Mouse (Mus musculus): ENCODE results near the gene Gbp9. TPM values are rescaled to one million over a fixed set of nuclear protein-coding genes. Genes with fewer than 3 reads are reported as not detected.

Gene Gbp9
- total RNA-seq (2023) = 6.3 and 7.1 TPM in 2 replicates

DNA sequence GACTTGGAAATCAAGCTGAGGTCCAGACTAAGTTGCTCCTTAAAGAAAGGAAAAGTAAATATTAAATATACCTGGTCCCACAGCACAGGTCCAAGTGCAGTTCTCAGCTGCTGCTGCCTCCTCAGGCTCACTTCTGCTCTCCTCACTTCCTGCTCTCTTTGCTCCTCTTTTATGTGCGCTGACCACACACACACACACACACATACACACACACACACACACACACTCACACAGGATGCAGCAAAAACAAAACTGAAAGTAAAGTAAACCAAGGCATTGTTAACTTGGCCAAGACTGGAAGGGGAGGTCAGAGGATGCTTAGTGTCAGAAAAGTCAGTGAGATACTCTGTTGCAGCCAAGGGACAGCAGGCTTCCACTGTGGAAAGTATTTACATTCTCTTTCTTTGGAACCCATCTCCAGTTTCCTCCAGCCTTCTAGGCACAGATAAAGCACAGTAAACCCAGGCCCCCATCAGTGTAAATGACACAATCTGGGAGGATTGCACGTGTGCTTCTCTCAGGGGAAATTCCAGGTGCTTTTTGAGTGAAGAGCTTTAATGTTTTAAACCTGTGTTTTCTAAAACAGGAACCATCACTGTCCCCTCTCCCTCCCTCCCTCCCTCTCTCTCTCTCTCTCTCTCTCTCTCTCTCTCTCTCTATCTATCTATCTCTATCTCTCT is at the start of gene Gbp9, which contains the start of the genes Gbp8 and Gbp4:
Gbp9 (minus strand) TSS at position 131 of the 680 bp plus-strand sequence.
Gbp8 (minus strand) TSS at position 132 of the 680 bp plus-strand sequence.
Gbp4 (minus strand) TSS at position 178 of the 680 bp plus-strand sequence.

Other genes with a start within 250 kb of the Gbp9 start
- 0.79 and 1.2 TPM in 2 replicates for gene Abcg3, start 156.8 kb downstream of the Gbp9 start, total RNA-seq (2023)
- gene Gbp8, start within 50 bp of the Gbp9 start, total RNA-seq (2023) = 0.57 and 0.91 TPM in 2 replicates
- 0.79 and 1.4 TPM in 2 replicates for gene Gbp4, start within 50 bp of the Gbp9 start, total RNA-seq (2023)
- not detected in 2 replicates for gene Gbp10, start 100.0 kb upstream of the Gbp9 start, total RNA-seq (2023)
- not detected in 2 replicates for gene Gm43302, start 154.2 kb upstream of the Gbp9 start, total RNA-seq (2023)
- 0.20 TPM in 1 of 2 replicates, not detected in the other for gene Gbp6, start 154.2 kb upstream of the Gbp9 start, total RNA-seq (2023)

Data from neutrophil, adult 65 days (primary cell).